Mouse (Mus musculus) liver, postnatal 0 days (tissue): Measurements from ENCODE around the gene Pde4dip. TPM values are rescaled to one million over a fixed set of nuclear protein-coding genes. Genes with fewer than 3 reads are reported as not detected.
A peak's percentile ranks its signal among the peaks of the same experiment; 100 is the strongest.

Experiments
- ATAC-seq: fragments of 200-750 bp; cut with Nextera tagmentation; 2 replicates; pipeline ENCODE4 v1.8.0; 2017; ENCODE audit warnings: mild to moderate bottlenecking, moderate library complexity
- DNase-seq: peaks from one replicate; pipeline ENCODE4 v3.0.0-alpha.2; 2016
- H3K27ac ChIP-seq: fragments of 300-500 bp; sonication (generic); 2 replicates; pipeline ENCODE4 v1.5.1; 2014; ENCODE audit warnings: antibody characterized with exemption, moderate library complexity, mild to moderate bottlenecking, low read depth
- H3K27me3 ChIP-seq: fragments of 300-500 bp; sonication (generic); 2 replicates; pipeline ENCODE4 v1.6.1; 2014; ENCODE audit warnings: low read length, control low read depth, mixed read lengths; ENCODE audit not compliant: insufficient read depth
- H3K36me3 ChIP-seq: fragments of 300-500 bp; sonication (generic); replicated peaks from 2 replicates; pipeline ENCODE4 v1.6.1; 2014; ENCODE audit warnings: mild to moderate bottlenecking, control low read depth, low read length, moderate library complexity, mixed read lengths; ENCODE audit not compliant: insufficient read depth
- H3K4me1 ChIP-seq: fragments of 300-500 bp; sonication (generic); 2 replicates; pipeline ENCODE4 v1.6.1; 2014; ENCODE audit warnings: antibody characterized with exemption, mild to moderate bottlenecking, control low read depth; ENCODE audit not compliant: insufficient read depth
- H3K4me2 ChIP-seq: fragments of 300-500 bp; sonication (generic); 2 replicates; pipeline ENCODE4 v1.6.1; 2014; ENCODE audit warnings: low read depth, mild to moderate bottlenecking, low read length, moderate library complexity, mixed read lengths
- H3K4me3 ChIP-seq: fragments of 300-500 bp; sonication (generic); 2 replicates; pipeline ENCODE4 v1.5.1; 2014; ENCODE audit warnings: low read depth, low read length
- H3K9ac ChIP-seq: fragments of 300-500 bp; sonication (generic); replicated peaks from 2 replicates; pipeline ENCODE4 v1.6.1; 2014; ENCODE audit warnings: mild to moderate bottlenecking, moderate library complexity
- H3K9me3 ChIP-seq: fragments of 300-500 bp; sonication (generic); 2 replicates; pipeline ENCODE4 v1.6.1; 2016; ENCODE audit warnings: mild to moderate bottlenecking, control low read depth, low read length, mixed read lengths
- CTCF ChIP-seq: sonication (generic); IDR thresholded peaks from 2 replicates; pipeline ENCODE4 v1.5.1; 2016; ENCODE audit warnings: antibody characterized with exemption, low read depth
- EP300 ChIP-seq: IDR thresholded peaks from 2 replicates; pipeline ENCODE4 v1.6.1; 2016; ENCODE audit warnings: antibody characterized with exemption, low read depth, mild to moderate bottlenecking
- WGBS: fragments of 180-500 bp; shearing (Covaris S2); extraction: QIAGEN DNeasy Blood & Tissue Kit; methylation state at CpG from one replicate; pipeline ENCODE4 v1.1.7; 2014; ENCODE audit not compliant: insufficient replicate concordance; 5-methylcytosine and 5-hydroxymethylcytosine counted together
- microRNA-seq: library from miRNA; unstranded; fragments of <30 nt; microRNA quantifications from one replicate; pipeline ENCODE4, GENCODE M21; 2016
- polyA plus RNA-seq: library from polyadenylated mRNA; unstranded; fragments of >200 nt; fragmentation: Nextera tagmentation; extraction: Ambion mirVana; gene quantifications from 2 replicates; pipeline ENCODE4 v1.2.1, GENCODE M21; 2015

Gene Pde4dip
- polyA plus RNA-seq, 1 experiment from 2014 or later = 8.1 TPM

GRCm38 (mm10) chr3:97649022-97649421 lies 239.5 kb downstream of the Pde4dip start:
- ATAC-seq (no peak), DNase-seq (no peak)
- Histone ChIP-seq H3K9me3 (no peaks in the 10 kb centered on the region), H3K36me3 (peaks cover 10% of the 10 kb centered on the region), H3K27ac (no peak overlapping the region), H3K4me2 (no peak overlapping the region), H3K4me3 (no peak overlapping the region), H3K9ac (no peak overlapping the region), H3K27me3 (no peaks in the 10 kb centered on the region), H3K4me1 (no peaks in the 10 kb centered on the region)
- no peak for TF ChIP-seq CTCF
- TF ChIP-seq EP300 = no peak
- 66% methylated on average over 3 of the region's 3 CpGs for WGBS

- H3K4me1 ChIP-seq = no peaks in the 10 kb centered on the region
- H3K27ac ChIP-seq = no peak overlapping the region
- no peaks in the 10 kb centered on the region for H3K27me3 ChIP-seq
- no peak overlapping the region for H3K4me2 ChIP-seq
- no peak for DNase-seq
- no peaks in the 10 kb centered on the region for H3K9me3 ChIP-seq
- ATAC-seq = peak; percentile 70
- 49% methylated on average over 1 of the region's 1 CpGs for WGBS
- no peak overlapping the region for H3K4me3 ChIP-seq
- H3K36me3 ChIP-seq = peaks cover 10% of the 10 kb centered on the region
- no peak for TF ChIP-seq EP300
- TF ChIP-seq CTCF = no peak
- no peak overlapping the region for H3K9ac ChIP-seq
Observed at GRCm38 (mm10) chr3:97648518-97648917, 240.0 kb downstream of the Pde4dip start.

GRCm38 (mm10) chr3:97642001-97642400 lies 246.5 kb downstream of the Pde4dip start:
- DNase-seq (no peak), ATAC-seq (no peak)
- Histone ChIP-seq H3K27me3 (no peaks in the 10 kb centered on the region), H3K9ac (no peak overlapping the region), H3K36me3 (peaks cover 28% of the 10 kb centered on the region), H3K4me2 (no peak overlapping the region), H3K4me1 (no peaks in the 10 kb centered on the region), H3K27ac (no peak overlapping the region), H3K9me3 (no peaks in the 10 kb centered on the region), H3K4me3 (no peak overlapping the region)
- TF ChIP-seq EP300 (no peak), CTCF (no peak)
- WGBS = 70% methylated on average over 9 of the region's 9 CpGs

- no peak for ATAC-seq
- Histone ChIP-seq H3K4me1 (no peaks in the 10 kb centered on the region), H3K4me3 (no peak overlapping the region), H3K4me2 (no peak overlapping the region), H3K9ac (no peak overlapping the region), H3K9me3 (no peaks in the 10 kb centered on the region), H3K36me3 (peaks cover 34% of the 10 kb centered on the region), H3K27me3 (no peaks in the 10 kb centered on the region), H3K27ac (no peak overlapping the region)
- WGBS = 82% methylated on average over 4 of the region's 4 CpGs
- DNase-seq = no peak
- TF ChIP-seq CTCF = no peak
- no peak for TF ChIP-seq EP300
Observed at GRCm38 (mm10) chr3:97641396-97641795, 247.1 kb downstream of the Pde4dip start.

Small RNAs within 50 kb of the gene (microRNA-seq; reads per million reads assigned to microRNA genes)
- gene Mir7225 = not detected

Other genes with a start within 250 kb of the Pde4dip start
- 1.1 TPM in 2 replicates for gene Prkab2, start 230.5 kb downstream of the Pde4dip start, polyA plus RNA-seq
- gene Gm17651, start 214.0 kb downstream of the Pde4dip start, polyA plus RNA-seq = not detected in 2 replicates
- gene Sec22b, start 12.5 kb upstream of the Pde4dip start, polyA plus RNA-seq = 40.0 and 42.3 TPM in 2 replicates
- gene Notch2, start 124.8 kb upstream of the Pde4dip start, polyA plus RNA-seq = 5.1 and 6.2 TPM in 2 replicates